Mouse (Mus musculus) small intestine, adult 2 months (tissue): ENCODE results near the gene Nalcn.

ENCODE experiments used
- CTCF ChIP-seq: fragments of 200-500 bp; IDR thresholded peaks from 2 replicates; pipeline ENCODE4 v1.5.1; 2012; ENCODE audit warnings: low read depth, mild to moderate bottlenecking, control low read depth, inconsistent platforms, low read length, moderate library complexity, mixed read lengths; ENCODE audit not compliant: insufficient replicate concordance, insufficient read length; ENCODE audit errors: extremely low read depth
- POLR2A ChIP-seq: fragments of 200-500 bp; IDR thresholded peaks from 2 replicates; pipeline ENCODE4 v1.6.1; 2012; ENCODE audit warnings: low read depth, mild to moderate bottlenecking, control low read depth, inconsistent platforms, low read length, moderate library complexity

- TF ChIP-seq CTCF (no peak), POLR2A (no peak)
Observed at GRCm38 (mm10) chr14:123446031-123446430, 180.9 kb downstream of the Nalcn start.
